Mouse (Mus musculus) ovary, postnatal 10 days (tissue): ENCODE measurements around the gene Agfg1.
"Not testable (repeated sequence)": the region's sequence is repeated elsewhere in the genome, so short reads cannot be mapped to it uniquely, and the experiment has no call there.

Experiments
- DNase-seq: peaks from one replicate; pipeline ENCODE4 v3.0.0; 2022; ENCODE audit warnings: low spot score

Gene Agfg1

GRCm38 (mm10) chr1:82913025-82913424, 73.7 kb downstream of the Agfg1 start, which contains the start of gene A030005L19Rik:
A030005L19Rik (plus strand) TSS chr1:82913325.
- no peak for DNase-seq

- DNase-seq = not testable (repeated sequence)
These were observed 74.2 kb downstream of the Agfg1 start for GRCm38 (mm10) chr1:82913434-82913833.

GRCm38 (mm10) chr1:82924650-82925049, 85.4 kb downstream of the Agfg1 start, which contains the start of gene A030014E15Rik:
A030014E15Rik (plus strand) TSS chr1:82924917.
- DNase-seq = no peak

GRCm38 (mm10) chr1:82930558-82930957, 91.3 kb downstream of the Agfg1 start:
- not testable (repeated sequence) for DNase-seq

GRCm38 (mm10) chr1:82931326-82931725, 92.0 kb downstream of the Agfg1 start, which contains the start of gene Gm6217:
Gm6217 (minus strand) TSS chr1:82931399.
- not testable (repeated sequence) for DNase-seq

GRCm38 (mm10) chr1:82938666-82939065, 99.4 kb downstream of the Agfg1 start:
- DNase-seq = no peak

- DNase-seq = not testable (repeated sequence)
These were observed 103.2 kb downstream of the Agfg1 start for GRCm38 (mm10) chr1:82942505-82942904.

- DNase-seq = not testable (repeated sequence)
These were observed 104.0 kb downstream of the Agfg1 start, which contains the start of gene A030003K21Rik for GRCm38 (mm10) chr1:82943295-82943694. A030003K21Rik (minus strand) TSS chr1:82943388.

GRCm38 (mm10) chr1:82946029-82946428, 106.7 kb downstream of the Agfg1 start:
- DNase-seq = not testable (repeated sequence)

- no peak for DNase-seq
These were observed 109.3 kb downstream of the Agfg1 start for GRCm38 (mm10) chr1:82948601-82949000.
